Mouse (Mus musculus) forebrain, embryonic 13.5 days (tissue): ENCODE data around the gene Kncn. TPM values are rescaled to one million over a fixed set of nuclear protein-coding genes. Genes with fewer than 3 reads are reported as not detected.

Experiments used
- ATAC-seq: fragments of 200-750 bp; cut with Nextera tagmentation; 2 replicates; pipeline ENCODE4 v1.8.0; 2017
- H3K27ac ChIP-seq: fragments of 300-500 bp; sonication (generic); 2 replicates; pipeline ENCODE4 v1.5.1; 2015; ENCODE audit warnings: inconsistent platforms, mild to moderate bottlenecking, moderate library complexity
- H3K27me3 ChIP-seq: fragments of 300-500 bp; sonication (generic); 2 replicates; pipeline ENCODE4 v1.6.1; 2015; ENCODE audit warnings: mild to moderate bottlenecking, inconsistent platforms
- H3K36me3 ChIP-seq: fragments of 300-500 bp; sonication (generic); 2 replicates; pipeline ENCODE4 v1.6.1; 2015; ENCODE audit warnings: mild to moderate bottlenecking, inconsistent platforms; ENCODE audit not compliant: poor library complexity, severe bottlenecking
- H3K4me1 ChIP-seq: fragments of 300-500 bp; sonication (generic); 2 replicates; pipeline ENCODE4 v1.6.1; 2015; ENCODE audit warnings: inconsistent platforms
- H3K4me2 ChIP-seq: fragments of 300-500 bp; sonication (generic); 2 replicates; pipeline ENCODE4 v1.6.1; 2015; ENCODE audit warnings: inconsistent platforms, mild to moderate bottlenecking, moderate library complexity
- H3K4me3 ChIP-seq: fragments of 300-500 bp; sonication (generic); 2 replicates; pipeline ENCODE4 v1.5.1; 2015; ENCODE audit warnings: mild to moderate bottlenecking, inconsistent platforms
- H3K9ac ChIP-seq: fragments of 300-500 bp; sonication (generic); 2 replicates; pipeline ENCODE4 v1.6.1; 2015; ENCODE audit warnings: mild to moderate bottlenecking, inconsistent platforms
- H3K9me3 ChIP-seq: fragments of 300-500 bp; sonication (generic); replicated peaks from 2 replicates; pipeline ENCODE4 v1.6.1; 2016; ENCODE audit warnings: inconsistent platforms
- WGBS: fragments of 180-500 bp; shearing (Covaris S2); methylation state at CpG from one replicate; pipeline ENCODE4 v1.1.7; 2015; 5-methylcytosine and 5-hydroxymethylcytosine counted together
- polyA plus RNA-seq: library from polyadenylated mRNA; unstranded; fragments of >200 nt; fragmentation: Nextera tagmentation; extraction: Ambion mirVana; gene quantifications from 2 replicates; pipeline ENCODE4 v1.2.1, GENCODE M21; 2015

Kncn gene
- polyA plus RNA-seq, 1 experiment from 2014 or later, result not detected

- H3K4me2 ChIP-seq, result no peak overlapping the region
- no peak overlapping the region for H3K27ac ChIP-seq
- H3K4me3 ChIP-seq, result no peak overlapping the region
- H3K36me3 ChIP-seq, result no peaks in the 10 kb centered on the region
- no peak for ATAC-seq
- H3K9ac ChIP-seq, result no peak overlapping the region
- peaks cover 13% of the 10 kb centered on the region for H3K4me1 ChIP-seq
- no peaks in the 10 kb centered on the region for H3K9me3 ChIP-seq
- WGBS, result 2% methylated on average over 4 of the region's 4 CpGs
- peaks cover 60% of the 10 kb centered on the region for H3K27me3 ChIP-seq
These were observed 27.4 kb downstream of the Kncn start for GRCm38 (mm10) chr4:115911586-115911985.

GRCm38 (mm10) chr4:115919911-115920310 lies 35.7 kb downstream of the Kncn start:
- Histone ChIP-seq H3K27me3 (peaks cover 65% of the 10 kb centered on the region), H3K4me3 (no peak overlapping the region), H3K9me3 (no peaks in the 10 kb centered on the region), H3K27ac (no peak overlapping the region), H3K9ac (no peak overlapping the region), H3K36me3 (no peaks in the 10 kb centered on the region), H3K4me2 (no peak overlapping the region), H3K4me1 (no peaks in the 10 kb centered on the region)
- ATAC-seq, result no peak
- 76% methylated on average over 16 of the region's 16 CpGs for WGBS

- Histone ChIP-seq H3K27ac (no peak overlapping the region), H3K9ac (no peak overlapping the region), H3K4me1 (no peaks in the 10 kb centered on the region), H3K9me3 (no peaks in the 10 kb centered on the region), H3K36me3 (no peaks in the 10 kb centered on the region), H3K27me3 (peaks cover 56% of the 10 kb centered on the region), H3K4me3 (no peak overlapping the region), H3K4me2 (no peak overlapping the region)
- no peak for ATAC-seq
- WGBS, result 89% methylated on average over 5 of the region's 5 CpGs
These were observed 38.5 kb downstream of the Kncn start for GRCm38 (mm10) chr4:115922688-115923087.

GRCm38 (mm10) chr4:115923262-115923880 lies 39.2 kb downstream of the Kncn start:
- 80% methylated on average over 16 of the region's 16 CpGs for WGBS
- no peaks in the 10 kb centered on the region for H3K4me1 ChIP-seq
- H3K9ac ChIP-seq, result no peak overlapping the region
- peaks cover 56% of the 10 kb centered on the region for H3K27me3 ChIP-seq
- no peak overlapping the region for H3K4me3 ChIP-seq
- no peaks in the 10 kb centered on the region for H3K9me3 ChIP-seq
- no peak for ATAC-seq
- H3K27ac ChIP-seq, result no peak overlapping the region
- H3K4me2 ChIP-seq, result no peak overlapping the region
- no peaks in the 10 kb centered on the region for H3K36me3 ChIP-seq

- no peaks in the 10 kb centered on the region for H3K36me3 ChIP-seq
- no peak for ATAC-seq
- H3K27me3 ChIP-seq, result peaks cover 76% of the 10 kb centered on the region
- no peak overlapping the region for H3K4me2 ChIP-seq
- no peaks in the 10 kb centered on the region for H3K4me1 ChIP-seq
- H3K27ac ChIP-seq, result no peak overlapping the region
- no peak overlapping the region for H3K4me3 ChIP-seq
- 75% methylated on average over 7 of the region's 7 CpGs for WGBS
- H3K9me3 ChIP-seq, result no peaks in the 10 kb centered on the region
- H3K9ac ChIP-seq, result no peak overlapping the region
These were observed 43.4 kb downstream of the Kncn start for GRCm38 (mm10) chr4:115927637-115928036.

- Histone ChIP-seq H3K4me2 (no peak overlapping the region), H3K27me3 (peaks cover 97% of the 10 kb centered on the region), H3K27ac (no peak overlapping the region), H3K4me3 (no peak overlapping the region), H3K9ac (no peak overlapping the region), H3K36me3 (no peaks in the 10 kb centered on the region), H3K9me3 (no peaks in the 10 kb centered on the region), H3K4me1 (peaks cover 12% of the 10 kb centered on the region)
- 52% methylated on average over 13 of the region's 13 CpGs for WGBS
- ATAC-seq, result no peak
These were observed 47.4 kb downstream of the Kncn start for GRCm38 (mm10) chr4:115931556-115932088.

- H3K36me3 ChIP-seq, result no peaks in the 10 kb centered on the region
- 0 out of 2 replicates have a peak, but pooled peaks have one; percentile 21 for ATAC-seq
- H3K27me3 ChIP-seq, result peaks cover 99% of the 10 kb centered on the region
- no peaks in the 10 kb centered on the region for H3K9me3 ChIP-seq
- no peak overlapping the region for H3K4me3 ChIP-seq
- WGBS, result 1% methylated on average over 36 of the region's 36 CpGs
- no peak overlapping the region for H3K9ac ChIP-seq
- H3K4me2 ChIP-seq, result no peak overlapping the region
- no peak overlapping the region for H3K27ac ChIP-seq
- peaks cover 25% of the 10 kb centered on the region for H3K4me1 ChIP-seq
These were observed 51.8 kb downstream of the Kncn start for GRCm38 (mm10) chr4:115935835-115936581.

- Histone ChIP-seq H3K27me3 (peaks cover 99% of the 10 kb centered on the region), H3K4me2 (no peak overlapping the region), H3K4me3 (peak overlapping the region; percentile 15; the same call in 1 of the 2 replicates), H3K4me1 (peaks cover 25% of the 10 kb centered on the region), H3K27ac (no peak overlapping the region), H3K36me3 (no peaks in the 10 kb centered on the region), H3K9ac (no peak overlapping the region), H3K9me3 (no peaks in the 10 kb centered on the region)
- under 1% methylated on average over 20 of the region's 20 CpGs for WGBS
- ATAC-seq, result no peak
These were observed 52.4 kb downstream of the Kncn start for GRCm38 (mm10) chr4:115936646-115937045.

- no peak for ATAC-seq
- peaks cover 25% of the 10 kb centered on the region for H3K4me1 ChIP-seq
- no peak overlapping the region for H3K9ac ChIP-seq
- WGBS, result 3% methylated on average over 19 of the region's 19 CpGs
- H3K36me3 ChIP-seq, result no peaks in the 10 kb centered on the region
- H3K4me2 ChIP-seq, result no peak overlapping the region
- peaks cover 99% of the 10 kb centered on the region for H3K27me3 ChIP-seq
- no peak overlapping the region for H3K27ac ChIP-seq
- no peaks in the 10 kb centered on the region for H3K9me3 ChIP-seq
- no peak overlapping the region for H3K4me3 ChIP-seq
These were observed 53.1 kb downstream of the Kncn start for GRCm38 (mm10) chr4:115937061-115937976.

- Histone ChIP-seq H3K4me1 (peaks cover 25% of the 10 kb centered on the region), H3K9ac (no peak overlapping the region), H3K27me3 (peaks cover 99% of the 10 kb centered on the region), H3K4me2 (peak overlapping the region; percentile 60), H3K36me3 (no peaks in the 10 kb centered on the region), H3K4me3 (peak overlapping the region; percentile 33; the same call in 1 of the 2 replicates), H3K27ac (no peak overlapping the region), H3K9me3 (no peaks in the 10 kb centered on the region)
- WGBS, result 1% methylated on average over 37 of the region's 37 CpGs
- ATAC-seq, result no peak
These were observed 54.3 kb downstream of the Kncn start for GRCm38 (mm10) chr4:115938276-115939160.
